Mouse (Mus musculus) right cerebral cortex, postnatal 10 days (tissue): ENCODE data around the gene Zfp131.

ENCODE experiments used
- DNase-seq, 2 experiments: peaks; one replicate each; pipeline ENCODE4 v3.0.0; 2021; ENCODE audit warnings: low spot score in 2 of 2

Gene Zfp131

GRCm38 (mm10) chr13:119755141-119755547, 35.5 kb downstream of the Zfp131 start:
- DNase-seq = peak; percentile 55 to 66

GRCm38 (mm10) chr13:119754635-119755020, 36.1 kb downstream of the Zfp131 start:
- DNase-seq = peak in 1 of 2 experiments; percentile 39

- DNase-seq = peak; percentile 60 to 73
Measured at GRCm38 (mm10) chr13:119753859-119754634, 36.6 kb downstream of the Zfp131 start.

GRCm38 (mm10) chr13:119746930-119747329, 43.8 kb downstream of the Zfp131 start:
- no peak for DNase-seq

GRCm38 (mm10) chr13:119743470-119743869, 47.2 kb downstream of the Zfp131 start:
- DNase-seq = no peak

GRCm38 (mm10) chr13:119742711-119743415, 47.8 kb downstream of the Zfp131 start:
- DNase-seq = no peak

GRCm38 (mm10) chr13:119741390-119742237, 49.1 kb downstream of the Zfp131 start:
- no peak for DNase-seq

- DNase-seq = no peak
Measured at GRCm38 (mm10) chr13:119731448-119731847, 59.2 kb downstream of the Zfp131 start.

GRCm38 (mm10) chr13:119729406-119729805, 61.3 kb downstream of the Zfp131 start:
- DNase-seq = no peak

GRCm38 (mm10) chr13:119727608-119728387, 62.9 kb downstream of the Zfp131 start:
- DNase-seq = no peak

- no peak for DNase-seq
Measured at GRCm38 (mm10) chr13:119724541-119724940, 66.1 kb downstream of the Zfp131 start.

GRCm38 (mm10) chr13:119723368-119723767, 67.3 kb downstream of the Zfp131 start:
- no peak for DNase-seq

GRCm38 (mm10) chr13:119722447-119722846, 68.2 kb downstream of the Zfp131 start:
- DNase-seq = no peak

- DNase-seq = no peak
Measured at GRCm38 (mm10) chr13:119716105-119716504, 74.6 kb downstream of the Zfp131 start.
